Mouse (Mus musculus): ENCODE measurements around the gene Rfxank.

DNA sequence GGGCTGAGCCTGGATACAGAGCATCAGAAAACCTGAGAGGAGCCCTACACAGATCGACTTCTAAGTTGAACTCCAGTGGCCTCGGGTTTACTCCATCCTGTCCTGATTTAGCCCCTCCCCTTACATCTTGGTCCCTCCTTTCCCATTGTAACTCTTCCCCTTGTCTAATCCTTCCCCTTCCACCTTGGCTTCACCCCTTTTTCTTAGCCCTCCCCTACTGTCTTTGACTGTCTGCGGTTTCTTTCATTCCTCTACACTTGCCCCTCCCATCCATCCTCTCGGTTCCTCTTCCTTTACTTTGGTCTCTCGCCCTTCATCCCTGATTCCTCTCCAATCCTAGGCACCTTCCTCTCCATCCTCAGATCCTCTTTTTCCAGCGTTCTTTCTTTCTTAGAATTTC, 24.5 kb downstream of the Rfxank start:
- TF ChIP-seq CTCF (IDR thresholded peaks at IDR 0.05; ENCODE audit: insufficient read depth, low read depth, low read length) (no peak), POLR2A (IDR thresholded peaks at IDR 0.05; ENCODE audit: insufficient read depth, low read depth, low read length) (no peak)

Measured in olfactory bulb, adult 2 months (tissue).